Mouse (Mus musculus) midbrain, embryonic 15.5 days (tissue): Measurements from ENCODE around the gene Spred1. TPM values are rescaled to one million over a fixed set of nuclear protein-coding genes. Genes with fewer than 3 reads are reported as not detected.
A peak's percentile ranks its signal among the peaks of the same experiment; 100 is the strongest.
"Not testable (repeated sequence)": the region's sequence is repeated elsewhere in the genome, so short reads cannot be mapped to it uniquely, and the experiment has no call there.

Experiments
- ATAC-seq: fragments of 200-750 bp; cut with Nextera tagmentation; replicated peaks from 2 replicates; pipeline ENCODE4 v1.8.0; 2017; ENCODE audit warnings: moderate TSS enrichment
- H3K27ac ChIP-seq: fragments of 300-500 bp; sonication (generic); 2 replicates; pipeline ENCODE4 v1.5.1; 2015; ENCODE audit warnings: mild to moderate bottlenecking, inconsistent platforms
- H3K27me3 ChIP-seq: fragments of 300-500 bp; sonication (generic); replicated peaks from 2 replicates; pipeline ENCODE4 v1.6.1; 2015; ENCODE audit warnings: inconsistent platforms
- H3K36me3 ChIP-seq: fragments of 300-500 bp; sonication (generic); replicated peaks from 2 replicates; pipeline ENCODE4 v1.6.1; 2015; ENCODE audit warnings: inconsistent platforms
- H3K4me1 ChIP-seq: fragments of 300-500 bp; sonication (generic); 2 replicates; pipeline ENCODE4 v1.6.1; 2015; ENCODE audit warnings: inconsistent platforms
- H3K4me2 ChIP-seq: fragments of 300-500 bp; sonication (generic); 2 replicates; pipeline ENCODE4 v1.6.1; 2015; ENCODE audit warnings: inconsistent platforms, mild to moderate bottlenecking, moderate library complexity
- H3K4me3 ChIP-seq: fragments of 300-500 bp; sonication (generic); 2 replicates; pipeline ENCODE4 v1.5.1; 2015; ENCODE audit warnings: mild to moderate bottlenecking, inconsistent platforms
- H3K9ac ChIP-seq: fragments of 300-500 bp; sonication (generic); 2 replicates; pipeline ENCODE4 v1.6.1; 2015; ENCODE audit warnings: mild to moderate bottlenecking, inconsistent platforms
- H3K9me3 ChIP-seq: fragments of 300-500 bp; sonication (generic); 2 replicates; pipeline ENCODE4 v1.6.1; 2016; ENCODE audit warnings: inconsistent platforms
- WGBS: fragments of 180-500 bp; shearing (Covaris S2); methylation state at CpG from one replicate; pipeline ENCODE4 v1.1.7; 2015; ENCODE audit warnings: mixed read lengths; 5-methylcytosine and 5-hydroxymethylcytosine counted together
- polyA plus RNA-seq: library from polyadenylated mRNA; unstranded; fragments of >200 nt; fragmentation: Nextera tagmentation; extraction: Ambion mirVana; gene quantifications from 2 replicates; pipeline ENCODE4 v1.2.1, GENCODE M21; 2015

The Spred1 gene
- polyA plus RNA-seq, 1 experiment from 2014 or later: 10.6 TPM

GRCm38 (mm10) chr2:117121984-117122605 is 921 bp downstream of the Spred1 start:
- Histone ChIP-seq H3K4me2 (peak overlapping the region; percentile 73), H3K4me3 (peak overlapping the region; percentile 91), H3K27me3 (no peaks in the 10 kb centered on the region), H3K36me3 (no peaks in the 10 kb centered on the region), H3K9ac (peak overlapping the region; percentile 93), H3K27ac (peak overlapping the region; percentile 99), H3K4me1 (peaks cover 26% of the 10 kb centered on the region), H3K9me3 (no peaks in the 10 kb centered on the region)
- ATAC-seq: no peak
- WGBS: under 1% methylated on average over 19 of the region's 19 CpGs

GRCm38 (mm10) chr2:117122701-117123337 is 1.6 kb downstream of the Spred1 start:
- 5% methylated on average over 17 of the region's 17 CpGs for WGBS
- no peaks in the 10 kb centered on the region for H3K36me3 ChIP-seq
- H3K27ac ChIP-seq: peak overlapping the region; percentile 50; the same call in 1 of the 2 replicates
- peak; percentile 48 for ATAC-seq
- H3K9me3 ChIP-seq: no peaks in the 10 kb centered on the region
- peak overlapping the region; percentile 20; the same call in 1 of the 2 replicates for H3K9ac ChIP-seq
- H3K4me2 ChIP-seq: peak overlapping the region; percentile 73
- peaks cover 26% of the 10 kb centered on the region for H3K4me1 ChIP-seq
- no peaks in the 10 kb centered on the region for H3K27me3 ChIP-seq
- H3K4me3 ChIP-seq: peak overlapping the region; percentile 91

- WGBS: 19% methylated on average over 3 of the region's 3 CpGs
Measured at GRCm38 (mm10) chr2:117123701-117124100, 2.5 kb downstream of the Spred1 start.

GRCm38 (mm10) chr2:117124839-117125238 is 3.7 kb downstream of the Spred1 start:
- 83% methylated on average over 2 of the region's 2 CpGs for WGBS
- no peak for ATAC-seq
- H3K9me3 ChIP-seq: no peaks in the 10 kb centered on the region
- no peak overlapping the region for H3K27ac ChIP-seq
- H3K27me3 ChIP-seq: no peaks in the 10 kb centered on the region
- no peak overlapping the region for H3K9ac ChIP-seq
- H3K36me3 ChIP-seq: no peaks in the 10 kb centered on the region
- no peak overlapping the region for H3K4me3 ChIP-seq
- peaks cover 15% of the 10 kb centered on the region for H3K4me1 ChIP-seq
- no peak overlapping the region for H3K4me2 ChIP-seq

More at GRCm38 (mm10) chr2:117123701-117124100, 2.5 kb downstream of the Spred1 start:
- Histone ChIP-seq H3K36me3 (no peaks in the 10 kb centered on the region), H3K9ac (no peak overlapping the region), H3K9me3 (no peaks in the 10 kb centered on the region), H3K4me2 (peak overlapping the region; percentile 73), H3K4me1 (peaks cover 26% of the 10 kb centered on the region), H3K27me3 (no peaks in the 10 kb centered on the region), H3K27ac (no peak overlapping the region), H3K4me3 (peak overlapping the region; percentile 25)
- no peak for ATAC-seq

- no peak overlapping the region for H3K4me2 ChIP-seq
- 88% methylated on average over 2 of the region's 2 CpGs for WGBS
- H3K27me3 ChIP-seq: no peaks in the 10 kb centered on the region
- H3K9me3 ChIP-seq: no peaks in the 10 kb centered on the region
- no peak overlapping the region for H3K9ac ChIP-seq
- no peaks in the 10 kb centered on the region for H3K36me3 ChIP-seq
- no peak for ATAC-seq
- H3K27ac ChIP-seq: no peak overlapping the region
- no peak overlapping the region for H3K4me3 ChIP-seq
- peaks cover 9% of the 10 kb centered on the region for H3K4me1 ChIP-seq
Measured at GRCm38 (mm10) chr2:117129156-117129555, 8.0 kb downstream of the Spred1 start.

- H3K9ac ChIP-seq, H3K36me3 ChIP-seq, H3K27me3 ChIP-seq, H3K27ac ChIP-seq, H3K4me2 ChIP-seq, H3K4me3 ChIP-seq, ATAC-seq, H3K9me3 ChIP-seq, H3K4me1 ChIP-seq: not testable (repeated sequence)
- 92% methylated on average over 7 of the region's 7 CpGs for WGBS
Measured at GRCm38 (mm10) chr2:117131041-117131440, 9.9 kb downstream of the Spred1 start.

- Histone ChIP-seq H3K27ac (no peak overlapping the region), H3K4me1 (0 out of 2 replicates have a peak, but pooled peaks cover 3% of the 10 kb centered on the region), H3K36me3 (no peaks in the 10 kb centered on the region), H3K9ac (no peak overlapping the region), H3K4me3 (no peak overlapping the region), H3K4me2 (no peak overlapping the region), H3K9me3 (no peaks in the 10 kb centered on the region), H3K27me3 (no peaks in the 10 kb centered on the region)
- no peak for ATAC-seq
- 77% methylated on average over 1 of the region's 1 CpGs for WGBS
Measured at GRCm38 (mm10) chr2:117131910-117132309, 10.7 kb downstream of the Spred1 start.

- Histone ChIP-seq H3K4me1 (0 out of 2 replicates have a peak, but pooled peaks cover 5% of the 10 kb centered on the region), H3K9me3 (no peaks in the 10 kb centered on the region), H3K27me3 (no peaks in the 10 kb centered on the region), H3K9ac (no peak overlapping the region), H3K4me3 (no peak overlapping the region), H3K27ac (no peak overlapping the region), H3K36me3 (no peaks in the 10 kb centered on the region), H3K4me2 (no peak overlapping the region)
- no peak for ATAC-seq
- WGBS: 93% methylated on average over 2 of the region's 2 CpGs
Measured at GRCm38 (mm10) chr2:117133541-117133940, 12.4 kb downstream of the Spred1 start.

GRCm38 (mm10) chr2:117137751-117138150 is 16.6 kb downstream of the Spred1 start:
- ATAC-seq: no peak
- Histone ChIP-seq H3K27me3 (no peaks in the 10 kb centered on the region), H3K27ac (no peak overlapping the region), H3K36me3 (no peaks in the 10 kb centered on the region), H3K4me3 (no peak overlapping the region), H3K4me1 (peaks cover 15% of the 10 kb centered on the region; the same call in 1 of the 2 replicates), H3K9me3 (no peaks in the 10 kb centered on the region), H3K9ac (no peak overlapping the region), H3K4me2 (no peak overlapping the region)
- WGBS: 10% methylated on average over 1 of the region's 1 CpGs

- Histone ChIP-seq H3K4me3 (no peak overlapping the region), H3K9ac (no peak overlapping the region), H3K36me3 (no peaks in the 10 kb centered on the region), H3K4me2 (no peak overlapping the region), H3K4me1 (peaks cover 12% of the 10 kb centered on the region; the same call in 1 of the 2 replicates), H3K27me3 (no peaks in the 10 kb centered on the region), H3K9me3 (no peaks in the 10 kb centered on the region), H3K27ac (no peak overlapping the region)
- WGBS: 87% methylated on average over 5 of the region's 5 CpGs
- ATAC-seq: no peak
Measured at GRCm38 (mm10) chr2:117138932-117139331, 17.8 kb downstream of the Spred1 start.

GRCm38 (mm10) chr2:117139977-117140376 is 18.8 kb downstream of the Spred1 start:
- Histone ChIP-seq H3K4me2 (no peak overlapping the region), H3K4me3 (no peak overlapping the region), H3K4me1 (peaks cover 12% of the 10 kb centered on the region; the same call in 1 of the 2 replicates), H3K36me3 (no peaks in the 10 kb centered on the region), H3K27ac (no peak overlapping the region), H3K9ac (no peak overlapping the region), H3K9me3 (no peaks in the 10 kb centered on the region), H3K27me3 (no peaks in the 10 kb centered on the region)
- no peak for ATAC-seq
- WGBS: 82% methylated on average over 1 of the region's 1 CpGs

GRCm38 (mm10) chr2:117143106-117143505 is 21.9 kb downstream of the Spred1 start:
- ATAC-seq: no peak
- 91% methylated on average over 4 of the region's 4 CpGs for WGBS
- H3K4me2 ChIP-seq: no peak overlapping the region
- no peaks in the 10 kb centered on the region for H3K36me3 ChIP-seq
- H3K27me3 ChIP-seq: no peaks in the 10 kb centered on the region
- H3K9me3 ChIP-seq: no peaks in the 10 kb centered on the region
- H3K9ac ChIP-seq: no peak overlapping the region
- H3K27ac ChIP-seq: no peak overlapping the region
- peaks cover 10% of the 10 kb centered on the region; the same call in 1 of the 2 replicates for H3K4me1 ChIP-seq
- no peak overlapping the region for H3K4me3 ChIP-seq
